Mouse (Mus musculus) liver, postnatal 0 days (tissue): ENCODE results near the gene Rac3.

Experiments used
- CTCF ChIP-seq: sonication (generic); IDR thresholded peaks from 2 replicates; pipeline ENCODE4 v1.5.1; 2016; ENCODE audit warnings: antibody characterized with exemption, low read depth
- EP300 ChIP-seq: IDR thresholded peaks from 2 replicates; pipeline ENCODE4 v1.6.1; 2016; ENCODE audit warnings: antibody characterized with exemption, low read depth, mild to moderate bottlenecking

DNA sequence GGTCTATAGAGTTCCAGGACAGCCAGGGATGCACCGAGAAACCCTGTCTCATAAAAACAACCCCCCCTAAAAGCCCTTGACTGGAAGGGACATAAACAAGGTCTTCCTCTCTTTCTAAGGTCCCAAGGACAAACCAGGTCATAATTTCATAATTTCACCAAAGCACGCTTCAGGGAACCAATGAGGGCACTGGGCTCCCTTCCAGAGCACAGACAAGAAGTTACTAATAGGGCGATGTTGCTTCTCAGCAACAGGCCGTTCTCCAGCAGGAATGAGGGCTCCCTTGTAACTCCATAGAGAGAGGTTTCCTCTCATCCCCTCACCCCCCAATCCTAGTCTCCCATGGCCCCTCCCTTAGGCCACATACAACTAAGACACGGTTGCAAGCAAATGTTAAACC lies 19.7 kb downstream of the Rac3 start:
- TF ChIP-seq CTCF (no peak), EP300 (no peak)
